In genomic region chr1:128856933-128857332, GRCm38 (mm10) we compare ENCODE assay signal across 21 mouse cellular contexts.
DNase-seq lines count a peak whose midpoint lies in the region; ATAC-seq and TF ChIP-seq lines count a peak whose summit lies in the region.
"Had no signal": no experiment of that assay in that cellular context is flagged by ENCODE, and none has a peak within 500 bp of the region (broad histone marks: within the 10 kb centered on the region; RNA-seq: fewer than 3 reads in every experiment).

No protein-coding gene starts in this region.

- no peak overlapping the region for H3K27ac ChIP-seq in midbrain, embryonic 14.5 days (replicated peaks; ENCODE audit: low read depth, low read length)
- H3K27ac ChIP-seq in midbrain, embryonic 13.5 days, result no peak overlapping the region
- H3K27ac ChIP-seq in hindbrain, embryonic 13.5 days, result no peak overlapping the region
- H3K27ac ChIP-seq: embryonic facial prominence, embryonic 12.5 days; liver, embryonic 13.5 days; lung, embryonic 15.5 days; macrophage; midbrain, embryonic 12.5 days; neural tube, embryonic 13.5 days; stomach, postnatal 0 days had no signal

- H3K27me3 ChIP-seq in midbrain, embryonic 14.5 days (ENCODE audit: control insufficient read depth, insufficient read depth, low read length), result no peaks in the 10 kb centered on the region
- H3K27me3 ChIP-seq in midbrain, embryonic 13.5 days, result no peaks in the 10 kb centered on the region
- peaks cover 7% of the 10 kb centered on the region; the same call in 1 of the 2 replicates for H3K27me3 ChIP-seq in hindbrain, embryonic 13.5 days
- no peaks in the 10 kb centered on the region for H3K27me3 ChIP-seq in myocyte (ENCODE audit: control insufficient read depth, insufficient read depth, insufficient read length)
- H3K27me3 ChIP-seq: embryonic facial prominence, embryonic 12.5 days; liver, embryonic 13.5 days; lung, embryonic 15.5 days; neural tube, embryonic 13.5 days had no signal

- H3K4me2 ChIP-seq in midbrain, embryonic 14.5 days (ENCODE audit: low read length), result no peak overlapping the region
- no peak overlapping the region for H3K4me2 ChIP-seq in midbrain, embryonic 13.5 days (replicated peaks)
- no peak overlapping the region for H3K4me2 ChIP-seq in hindbrain, embryonic 13.5 days
- H3K4me2 ChIP-seq in myocyte (ENCODE audit: low read depth), result no peak overlapping the region
- H3K4me2 ChIP-seq: embryonic facial prominence, embryonic 12.5 days; liver, embryonic 13.5 days; lung, embryonic 15.5 days; midbrain, embryonic 12.5 days; neural tube, embryonic 13.5 days had no signal

- H3K9me3 ChIP-seq in midbrain, embryonic 14.5 days (ENCODE audit: control insufficient read depth, low read length), result no peaks in the 10 kb centered on the region
- no peaks in the 10 kb centered on the region; the same call in 1 of the 2 replicates for H3K9me3 ChIP-seq in midbrain, embryonic 13.5 days
- no peaks in the 10 kb centered on the region for H3K9me3 ChIP-seq in hindbrain, embryonic 13.5 days
- H3K9me3 ChIP-seq: embryonic facial prominence, embryonic 12.5 days; liver, embryonic 13.5 days; lung, embryonic 15.5 days; midbrain, embryonic 12.5 days; neural tube, embryonic 13.5 days had no signal

- no peaks in the 10 kb centered on the region for H3K36me3 ChIP-seq in midbrain, embryonic 14.5 days (ENCODE audit: control insufficient read depth, insufficient read depth, low read length)
- no peaks in the 10 kb centered on the region for H3K36me3 ChIP-seq in midbrain, embryonic 13.5 days
- no peaks in the 10 kb centered on the region for H3K36me3 ChIP-seq in hindbrain, embryonic 13.5 days
- no peaks in the 10 kb centered on the region for H3K36me3 ChIP-seq in myocyte (ENCODE audit: control insufficient read depth, insufficient read depth)
- H3K36me3 ChIP-seq: embryonic facial prominence, embryonic 12.5 days; G1E; liver, embryonic 13.5 days; lung, embryonic 15.5 days; midbrain, embryonic 12.5 days; neural tube, embryonic 13.5 days had no signal

- peak; percentile 42 for DNase-seq in gastrocnemius, postnatal 14 days
- DNase-seq in gastrocnemius, adult 18-20 months (ENCODE audit: low spot score), result no peak
- peak; percentile 25 for DNase-seq in midbrain, embryonic 14.5 days
- no peak for DNase-seq in frontal cortex, adult 2 months (ENCODE audit: extremely low spot score in 1 of 2, low spot score in 1 of 2)
- no peak for DNase-seq in left cerebral cortex, postnatal 25 days (ENCODE audit: low spot score in 2 of 2)
- DNase-seq: cerebellum, adult 11 months; kidney, adult 8-10 months; liver, embryonic 13.5 days; thymus, postnatal 36 days had no signal

- peaks cover 12% of the 10 kb centered on the region; the same call in 1 of the 2 replicates for H3K4me1 ChIP-seq in midbrain, embryonic 14.5 days (ENCODE audit: control insufficient read depth, insufficient read depth, low read length)
- peaks cover 15% of the 10 kb centered on the region for H3K4me1 ChIP-seq in midbrain, embryonic 13.5 days (replicated peaks)
- peaks cover 17% of the 10 kb centered on the region for H3K4me1 ChIP-seq in hindbrain, embryonic 13.5 days (replicated peaks)
- H3K4me1 ChIP-seq: embryonic facial prominence, embryonic 12.5 days; liver, embryonic 13.5 days; lung, embryonic 15.5 days had no signal

- ATAC-seq in midbrain, embryonic 14.5 days (ENCODE audit: low FRiP score, low TSS enrichment), result no peak
- ATAC-seq in midbrain, embryonic 13.5 days, result no peak
- peak; percentile 52; the same call in 1 of the 2 replicates for ATAC-seq in hindbrain, embryonic 13.5 days (ENCODE audit: low FRiP score)
- ATAC-seq: CD4-positive, CD25-positive, alpha-beta regulatory T cell, adult 4 months; inflammation-experienced regulatory T-cells, adult 6 months had no signal

- intact Hi-C loops in gastrocnemius, postnatal 14 days (cut with DNase I; ENCODE audit: low total_unique reads), result no loop called here
- intact Hi-C loops in left cerebral cortex, postnatal 25 days (cut with DNase I), result no loop called here

- no peak overlapping the region for H3K9ac ChIP-seq in midbrain, embryonic 14.5 days (replicated peaks; ENCODE audit: low read length)
- no peak overlapping the region for H3K9ac ChIP-seq in midbrain, embryonic 13.5 days (replicated peaks)
- H3K9ac ChIP-seq in hindbrain, embryonic 13.5 days, result no peak overlapping the region
- H3K9ac ChIP-seq: embryonic facial prominence, embryonic 12.5 days; liver, embryonic 13.5 days; lung, embryonic 15.5 days; midbrain, embryonic 12.5 days; neural tube, embryonic 13.5 days had no signal

- 49% methylated on average over 2 of the region's 2 CpGs for WGBS in midbrain, embryonic 14.5 days
- WGBS in midbrain, embryonic 13.5 days, result 51% methylated on average over 2 of the region's 2 CpGs
- 18% methylated on average over 2 of the region's 2 CpGs for WGBS in hindbrain, embryonic 13.5 days

- no peak overlapping the region for H3K4me3 ChIP-seq in midbrain, embryonic 14.5 days (replicated peaks; ENCODE audit: low read depth, low read length)
- H3K4me3 ChIP-seq in midbrain, embryonic 13.5 days (replicated peaks), result no peak overlapping the region
- no peak overlapping the region for H3K4me3 ChIP-seq in hindbrain, embryonic 13.5 days
- H3K4me3 ChIP-seq in myocyte, result no peak overlapping the region
- H3K4me3 ChIP-seq: embryonic facial prominence, embryonic 12.5 days; liver, embryonic 13.5 days; lung, embryonic 15.5 days; midbrain, embryonic 12.5 days; neural tube, embryonic 13.5 days had no signal

- no peaks in the 10 kb centered on the region for H3K79me2 ChIP-seq in myocyte (ENCODE audit: control insufficient read depth, insufficient read depth)

- TF ChIP-seq POLR2A in myocyte (IDR thresholded peaks at IDR 0.05; ENCODE audit: insufficient read length, low read depth), result no peak

- H3ac ChIP-seq in myocyte (ENCODE audit: control insufficient read depth, insufficient read length), result no peak overlapping the region

TF ChIP-seq in myocyte, 11 proteins besides CTCF, POLR2A, EP300 and RAD21:
- no peak for TF ChIP-seq E2F4 (IDR thresholded peaks at IDR 0.05; ENCODE audit: insufficient read depth)
- TF ChIP-seq REST (IDR thresholded peaks at IDR 0.05; ENCODE audit: insufficient read depth, insufficient read length), result no peak
- peak; percentile 99 for TF ChIP-seq TCF12 (IDR thresholded peaks at IDR 0.05; ENCODE audit: insufficient read depth, poor library complexity, severe bottlenecking)
- peak; percentile 93 to 100 (median 99) for TF ChIP-seq MYOD1 (IDR thresholded peaks at IDR 0.05; ENCODE audit: control insufficient read depth in 1 of 3, insufficient read length in 2 of 3, low read depth in 2 of 3)
- TF ChIP-seq CEBPB (IDR thresholded peaks at IDR 0.05; ENCODE audit: insufficient read depth, poor library complexity, severe bottlenecking), result no peak
- peak; percentile 99 for TF ChIP-seq TCF3 (IDR thresholded peaks at IDR 0.05; ENCODE audit: insufficient read length, low read depth)
- no peak for TF ChIP-seq MAX (IDR thresholded peaks at IDR 0.05; ENCODE audit: low read depth)
- no peak for TF ChIP-seq POLR2AphosphoS2 (IDR thresholded peaks at IDR 0.05; ENCODE audit: insufficient read length, low read depth)
- no peak for TF ChIP-seq SRF (IDR thresholded peaks at IDR 0.05; ENCODE audit: control insufficient read depth, insufficient read length, low read depth)
- peak; percentile 97 to 100 (median 98) for TF ChIP-seq MYOG (IDR thresholded peaks at IDR 0.05; ENCODE audit: control insufficient read depth in 1 of 3, insufficient read depth in 1 of 3, insufficient read length in 2 of 3, low read depth in 2 of 3)
- no peak for TF ChIP-seq USF1 (IDR thresholded peaks at IDR 0.05; ENCODE audit: low read depth)
TF ChIP-seq in myocyte: peak in this region for 4.

Comparison
In these comparisons a context has a peak if more than half of its experiments do, and no peak if none do; other contexts are left out.
1. DNase-seq: peak in gastrocnemius, postnatal 14 days (single experiment) and midbrain, embryonic 14.5 days (single experiment); none in gastrocnemius, adult 18-20 months (single experiment), frontal cortex, adult 2 months (0 of 2) and left cerebral cortex, postnatal 25 days (0 of 2).